Mouse (Mus musculus): ENCODE data around the gene Gm49510.

GRCm38 (mm10) chr15:78927788-78928457, 28.5 kb downstream of the Gm49510 start:
- no peak for TF ChIP-seq CTCF (IDR thresholded peaks at IDR 0.05; ENCODE audit: low read depth, low read length)
- no peak for TF ChIP-seq POLR2A (IDR thresholded peaks at IDR 0.05; ENCODE audit: insufficient read depth, low read length)

Measured in ES-Bruce4 (cell line).